Mouse (Mus musculus) natural killer cell, adult 2 months (primary cell): ENCODE results near the gene Fam166a.
A peak's percentile ranks its signal among the peaks of the same experiment; 100 is the strongest.

ENCODE experiments used
- DNase-seq, 2 experiments: peaks; one replicate each; pipeline ENCODE4 v3.0.0; 2022; ENCODE audit warnings: low spot score in 2 of 2

The Fam166a gene

GRCm38 (mm10) chr2:25223681-25224491 is 5.3 kb downstream of the Fam166a start:
- no peak for DNase-seq

- DNase-seq = no peak
Measured at GRCm38 (mm10) chr2:25224492-25224765, 5.9 kb downstream of the Fam166a start, which contains the start of gene Tubb4b. Tubb4b (minus strand) TSS chr2:25224702.

- peak; percentile 99 for DNase-seq
Measured at GRCm38 (mm10) chr2:25224766-25225752, 6.5 kb downstream of the Fam166a start.

- DNase-seq = no peak
Measured at GRCm38 (mm10) chr2:25225811-25226379, 7.3 kb downstream of the Fam166a start.

GRCm38 (mm10) chr2:25226864-25227263 is 8.3 kb downstream of the Fam166a start:
- no peak for DNase-seq

GRCm38 (mm10) chr2:25227406-25227805 is 8.9 kb downstream of the Fam166a start:
- DNase-seq = no peak

GRCm38 (mm10) chr2:25228431-25228889 is 9.9 kb downstream of the Fam166a start:
- peak; percentile 91 for DNase-seq

GRCm38 (mm10) chr2:25228995-25229530 is 10.5 kb downstream of the Fam166a start:
- DNase-seq = no peak

- no peak for DNase-seq
Measured at GRCm38 (mm10) chr2:25229582-25229981, 11.0 kb downstream of the Fam166a start.

GRCm38 (mm10) chr2:25230581-25230980 is 12.0 kb downstream of the Fam166a start:
- DNase-seq = no peak

GRCm38 (mm10) chr2:25231038-25231437 is 12.5 kb downstream of the Fam166a start:
- no peak for DNase-seq

GRCm38 (mm10) chr2:25233421-25233820 is 14.9 kb downstream of the Fam166a start:
- no peak for DNase-seq

GRCm38 (mm10) chr2:25234050-25234449 is 15.5 kb downstream of the Fam166a start, which contains the start of gene Slc34a3:
Slc34a3 (minus strand) TSS chr2:25234364.
- DNase-seq = no peak

- no peak for DNase-seq
Measured at GRCm38 (mm10) chr2:25234551-25235220, 16.1 kb downstream of the Fam166a start.

- no peak for DNase-seq
Measured at GRCm38 (mm10) chr2:25236614-25237013, 18.1 kb downstream of the Fam166a start, which contains the start of gene Rnf224. Rnf224 (minus strand) TSS chr2:25236787.

- DNase-seq = no peak
Measured at GRCm38 (mm10) chr2:25237522-25237921, 19.0 kb downstream of the Fam166a start.

GRCm38 (mm10) chr2:25238106-25238505 is 19.6 kb downstream of the Fam166a start:
- DNase-seq = no peak

- DNase-seq = no peak
Measured at GRCm38 (mm10) chr2:25239766-25240165, 21.2 kb downstream of the Fam166a start.

GRCm38 (mm10) chr2:25240310-25240709 is 21.8 kb downstream of the Fam166a start:
- no peak for DNase-seq

- peak in 1 of 2 experiments; percentile 18 for DNase-seq
Measured at GRCm38 (mm10) chr2:25240723-25241437, 22.3 kb downstream of the Fam166a start.

- no peak for DNase-seq
Measured at GRCm38 (mm10) chr2:25241438-25241775, 22.9 kb downstream of the Fam166a start.
